Mouse (Mus musculus) C2C12 (cell line): Measurements from ENCODE around the gene Cdc42ep1.

Experiments
- CTCF ChIP-seq: IDR thresholded peaks from one replicate; pipeline ENCODE4 v1.5.1; 2011; ENCODE audit not compliant: control insufficient read depth, insufficient read depth, insufficient read length
- MAX ChIP-seq: IDR thresholded peaks from one replicate; pipeline ENCODE4 v1.6.1; 2011; ENCODE audit warnings: mild to moderate bottlenecking, control low read depth
- MYOD1 ChIP-seq: IDR thresholded peaks from one replicate; pipeline ENCODE4 v1.6.1; 2011; ENCODE audit warnings: low read depth; ENCODE audit not compliant: control insufficient read depth, insufficient read length
- MYOG ChIP-seq: IDR thresholded peaks from one replicate; pipeline ENCODE4 v1.6.1; 2011; ENCODE audit not compliant: control insufficient read depth, insufficient read length; ENCODE audit errors: extremely low read depth
- USF1 ChIP-seq: IDR thresholded peaks from one replicate; pipeline ENCODE4 v1.6.1; 2011; ENCODE audit warnings: low read depth, mild to moderate bottlenecking, control low read depth, moderate library complexity

DNA sequence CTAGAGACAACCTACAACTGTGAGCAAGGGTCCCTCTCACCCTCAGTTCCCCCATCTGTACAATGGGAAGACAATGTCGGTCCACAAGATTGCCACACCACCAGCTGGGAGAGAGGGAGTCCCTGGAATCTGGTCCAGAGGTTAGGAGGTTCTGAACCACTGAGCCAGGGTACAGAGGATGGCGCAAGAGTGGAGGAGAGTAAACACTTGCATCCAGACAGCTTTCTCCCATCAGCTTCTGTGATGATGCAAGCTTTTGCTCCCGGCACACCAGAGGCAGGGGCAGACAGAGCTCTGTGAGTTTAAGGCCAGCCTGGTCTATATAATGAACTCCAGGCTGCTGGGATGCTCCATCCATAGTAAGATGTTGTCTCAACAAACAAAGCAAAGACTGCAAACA, 2.2 kb upstream of the Cdc42ep1 start:
- TF ChIP-seq CTCF (no peak), MYOD1 (no peak), USF1 (no peak), MAX (no peak), MYOG (no peak)
